Mouse (Mus musculus) forebrain, embryonic 16.5 days (tissue): ENCODE measurements around the gene Vps35. TPM values are rescaled to one million over a fixed set of nuclear protein-coding genes. Genes with fewer than 3 reads are reported as not detected.

Experiments used
- ATAC-seq: fragments of 200-750 bp; cut with Nextera tagmentation; 2 replicates; pipeline ENCODE4 v1.8.0; 2017; ENCODE audit warnings: mild to moderate bottlenecking, moderate library complexity
- H3K27ac ChIP-seq: fragments of 300-500 bp; sonication (generic); 2 replicates; pipeline ENCODE4 v1.5.1; 2014; ENCODE audit warnings: low read length, control low read depth
- H3K27me3 ChIP-seq: fragments of 300-500 bp; sonication (generic); replicated peaks from 2 replicates; pipeline ENCODE4 v1.6.1; 2014; ENCODE audit warnings: low read length; ENCODE audit not compliant: control insufficient read depth, insufficient read depth
- H3K36me3 ChIP-seq: fragments of 300-500 bp; sonication (generic); 2 replicates; pipeline ENCODE4 v1.6.1; 2014; ENCODE audit not compliant: control insufficient read depth, insufficient read depth
- H3K4me1 ChIP-seq: fragments of 300-500 bp; sonication (generic); replicated peaks from 2 replicates; pipeline ENCODE4 v1.6.1; 2014; ENCODE audit warnings: low read length; ENCODE audit not compliant: control insufficient read depth, insufficient read depth
- H3K4me2 ChIP-seq: fragments of 300-500 bp; sonication (generic); 2 replicates; pipeline ENCODE4 v1.6.1; 2014; ENCODE audit warnings: mild to moderate bottlenecking, low read length, control low read depth
- H3K4me3 ChIP-seq: fragments of 300-500 bp; sonication (generic); replicated peaks from 2 replicates; pipeline ENCODE4 v1.5.1; 2014; ENCODE audit warnings: mild to moderate bottlenecking, low read length, control low read depth
- H3K9ac ChIP-seq: fragments of 300-500 bp; sonication (generic); replicated peaks from 2 replicates; pipeline ENCODE4 v1.6.1; 2014; ENCODE audit warnings: low read depth, low read length, control low read depth
- H3K9me3 ChIP-seq: fragments of 300-500 bp; sonication (generic); 2 replicates; pipeline ENCODE4 v1.6.1; 2016; ENCODE audit warnings: low read length; ENCODE audit not compliant: control insufficient read depth
- WGBS: fragments of 180-500 bp; shearing (Covaris S2); extraction: QIAGEN DNeasy Blood & Tissue Kit; methylation state at CpG from one replicate; pipeline ENCODE4 v1.1.7; 2014; 5-methylcytosine and 5-hydroxymethylcytosine counted together
- polyA plus RNA-seq: library from polyadenylated mRNA; unstranded; fragments of >200 nt; fragmentation: Nextera tagmentation; extraction: Ambion mirVana; gene quantifications from 2 replicates; pipeline ENCODE4 v1.2.1, GENCODE M21; 2015

The Vps35 gene
- 202 and 223 TPM in 2 replicates for polyA plus RNA-seq

GRCm38 (mm10) chr8:85299434-85300077 is at the start of gene Vps35, which contains the start of gene Orc6:
Vps35 (minus strand) TSS chr8:85299802.
Orc6 (plus strand) TSS chr8:85299632.
- H3K9ac ChIP-seq = peak within 1 kb of the TSS; percentile 96
- H3K4me3 ChIP-seq = peak within 1 kb of the TSS; percentile 97
- peak; percentile 98 for ATAC-seq
- H3K27me3 ChIP-seq = no peaks in the 10 kb centered on the region
- under 1% methylated on average over 63 of the region's 63 CpGs for WGBS
- no peaks in the 10 kb centered on the region for H3K9me3 ChIP-seq
- peak within 1 kb of the TSS; percentile 87 for H3K4me2 ChIP-seq
- H3K27ac ChIP-seq = peak within 1 kb of the TSS; percentile 99
- 0 out of 2 replicates have a peak, but pooled peaks cover under 1% of the 10 kb centered on the region for H3K36me3 ChIP-seq
- peaks cover 23% of the 10 kb centered on the region for H3K4me1 ChIP-seq

- Histone ChIP-seq H3K27ac (no peak overlapping the region), H3K9me3 (no peaks in the 10 kb centered on the region), H3K9ac (no peak overlapping the region), H3K4me2 (no peak overlapping the region), H3K4me3 (no peak overlapping the region), H3K27me3 (no peaks in the 10 kb centered on the region), H3K36me3 (no peaks in the 10 kb centered on the region), H3K4me1 (no peaks in the 10 kb centered on the region)
- no peak for ATAC-seq
- 71% methylated on average over 5 of the region's 5 CpGs for WGBS
Observed at GRCm38 (mm10) chr8:85339871-85340573, 40.4 kb upstream of the Vps35 start.

- 86% methylated on average over 4 of the region's 4 CpGs for WGBS
- no peaks in the 10 kb centered on the region for H3K9me3 ChIP-seq
- H3K4me1 ChIP-seq = no peaks in the 10 kb centered on the region
- H3K4me3 ChIP-seq = no peak overlapping the region
- no peak overlapping the region for H3K27ac ChIP-seq
- no peaks in the 10 kb centered on the region for H3K27me3 ChIP-seq
- no peak overlapping the region for H3K9ac ChIP-seq
- H3K36me3 ChIP-seq = no peaks in the 10 kb centered on the region
- ATAC-seq = no peak
- no peak overlapping the region for H3K4me2 ChIP-seq
Observed at GRCm38 (mm10) chr8:85337681-85338080, 38.1 kb upstream of the Vps35 start.

GRCm38 (mm10) chr8:85336211-85336933 is 36.8 kb upstream of the Vps35 start:
- Histone ChIP-seq H3K27me3 (no peaks in the 10 kb centered on the region), H3K36me3 (no peaks in the 10 kb centered on the region), H3K27ac (no peak overlapping the region), H3K9ac (no peak overlapping the region), H3K4me2 (no peak overlapping the region), H3K4me3 (no peak overlapping the region), H3K4me1 (no peaks in the 10 kb centered on the region), H3K9me3 (no peaks in the 10 kb centered on the region)
- 78% methylated on average over 6 of the region's 6 CpGs for WGBS
- no peak for ATAC-seq

GRCm38 (mm10) chr8:85335105-85335504 is 35.5 kb upstream of the Vps35 start:
- Histone ChIP-seq H3K4me2 (no peak overlapping the region), H3K36me3 (no peaks in the 10 kb centered on the region), H3K9ac (no peak overlapping the region), H3K9me3 (no peaks in the 10 kb centered on the region), H3K27ac (no peak overlapping the region), H3K4me1 (no peaks in the 10 kb centered on the region), H3K27me3 (no peaks in the 10 kb centered on the region), H3K4me3 (no peak overlapping the region)
- no peak for ATAC-seq

- no peak overlapping the region for H3K4me2 ChIP-seq
- no peaks in the 10 kb centered on the region for H3K27me3 ChIP-seq
- H3K9ac ChIP-seq = no peak overlapping the region
- no peak overlapping the region for H3K27ac ChIP-seq
- no peaks in the 10 kb centered on the region for H3K9me3 ChIP-seq
- H3K4me3 ChIP-seq = no peak overlapping the region
- no peaks in the 10 kb centered on the region for H3K4me1 ChIP-seq
- 70% methylated on average over 1 of the region's 1 CpGs for WGBS
- no peaks in the 10 kb centered on the region for H3K36me3 ChIP-seq
- ATAC-seq = no peak
Observed at GRCm38 (mm10) chr8:85329506-85329905, 29.9 kb upstream of the Vps35 start.

- H3K27me3 ChIP-seq = no peaks in the 10 kb centered on the region
- no peaks in the 10 kb centered on the region for H3K4me1 ChIP-seq
- no peak overlapping the region for H3K9ac ChIP-seq
- no peak for ATAC-seq
- H3K36me3 ChIP-seq = no peaks in the 10 kb centered on the region
- 82% methylated on average over 9 of the region's 9 CpGs for WGBS
- H3K27ac ChIP-seq = no peak overlapping the region
- H3K4me3 ChIP-seq = no peak overlapping the region
- H3K9me3 ChIP-seq = no peaks in the 10 kb centered on the region
- H3K4me2 ChIP-seq = no peak overlapping the region
Observed at GRCm38 (mm10) chr8:85327036-85327435, 27.4 kb upstream of the Vps35 start.

GRCm38 (mm10) chr8:85323084-85323483 is 23.5 kb upstream of the Vps35 start:
- ATAC-seq = no peak
- Histone ChIP-seq H3K27me3 (no peaks in the 10 kb centered on the region), H3K27ac (no peak overlapping the region), H3K9me3 (no peaks in the 10 kb centered on the region), H3K4me1 (no peaks in the 10 kb centered on the region), H3K36me3 (no peaks in the 10 kb centered on the region), H3K4me2 (no peak overlapping the region), H3K4me3 (no peak overlapping the region), H3K9ac (no peak overlapping the region)
- 80% methylated on average over 3 of the region's 3 CpGs for WGBS

- no peaks in the 10 kb centered on the region for H3K27me3 ChIP-seq
- H3K4me2 ChIP-seq = no peak overlapping the region
- no peaks in the 10 kb centered on the region for H3K4me1 ChIP-seq
- no peak overlapping the region for H3K9ac ChIP-seq
- H3K36me3 ChIP-seq = no peaks in the 10 kb centered on the region
- no peak for ATAC-seq
- no peak overlapping the region for H3K27ac ChIP-seq
- H3K9me3 ChIP-seq = no peaks in the 10 kb centered on the region
- 90% methylated on average over 15 of the region's 15 CpGs for WGBS
- H3K4me3 ChIP-seq = no peak overlapping the region
Observed at GRCm38 (mm10) chr8:85321981-85322380, 22.4 kb upstream of the Vps35 start.
